Mouse (Mus musculus) myocyte (in vitro differentiated cells): ENCODE measurements around the gene Tex14.

ENCODE experiments used
- CEBPB ChIP-seq: IDR thresholded peaks from 2 replicates; pipeline ENCODE4 v1.6.1; 2011; ENCODE audit warnings: mild to moderate bottlenecking, moderate library complexity; ENCODE audit not compliant: poor library complexity, insufficient read depth, severe bottlenecking
- E2F4 ChIP-seq: IDR thresholded peaks from one replicate; pipeline ENCODE4 v1.6.1; 2011; ENCODE audit warnings: mild to moderate bottlenecking, control low read depth, moderate library complexity; ENCODE audit not compliant: insufficient read depth
- MYOG ChIP-seq, 3 experiments: IDR thresholded peaks; one replicate each; pipeline ENCODE4 v1.6.1; 2011; ENCODE audit warnings: control low read depth in 2 of 3, low read depth in 2 of 3, mild to moderate bottlenecking in 2 of 3; ENCODE audit not compliant: insufficient read length in 2 of 3, control insufficient read depth in 1 of 3, insufficient read depth in 1 of 3
- POLR2A ChIP-seq: IDR thresholded peaks from one replicate; pipeline ENCODE4 v1.6.1; 2011; ENCODE audit warnings: low read depth, mild to moderate bottlenecking, control low read depth, moderate library complexity; ENCODE audit not compliant: insufficient read length
- POLR2AphosphoS2 ChIP-seq: IDR thresholded peaks from one replicate; pipeline ENCODE4 v1.6.1; 2011; ENCODE audit warnings: low read depth, control low read depth; ENCODE audit not compliant: insufficient read length
- REST ChIP-seq: IDR thresholded peaks from one replicate; pipeline ENCODE4 v1.6.1; 2011; ENCODE audit warnings: mild to moderate bottlenecking, control low read depth, moderate library complexity; ENCODE audit not compliant: insufficient read depth, insufficient read length
- SRF ChIP-seq: IDR thresholded peaks from one replicate; pipeline ENCODE4 v1.6.1; 2011; ENCODE audit warnings: low read depth; ENCODE audit not compliant: control insufficient read depth, insufficient read length
- TCF12 ChIP-seq: IDR thresholded peaks from one replicate; pipeline ENCODE4 v1.6.1; 2011; ENCODE audit warnings: mild to moderate bottlenecking, control low read depth; ENCODE audit not compliant: poor library complexity, insufficient read depth, severe bottlenecking
- USF1 ChIP-seq: IDR thresholded peaks from one replicate; pipeline ENCODE4 v1.6.1; 2011; ENCODE audit warnings: low read depth, mild to moderate bottlenecking, control low read depth, moderate library complexity

DNA sequence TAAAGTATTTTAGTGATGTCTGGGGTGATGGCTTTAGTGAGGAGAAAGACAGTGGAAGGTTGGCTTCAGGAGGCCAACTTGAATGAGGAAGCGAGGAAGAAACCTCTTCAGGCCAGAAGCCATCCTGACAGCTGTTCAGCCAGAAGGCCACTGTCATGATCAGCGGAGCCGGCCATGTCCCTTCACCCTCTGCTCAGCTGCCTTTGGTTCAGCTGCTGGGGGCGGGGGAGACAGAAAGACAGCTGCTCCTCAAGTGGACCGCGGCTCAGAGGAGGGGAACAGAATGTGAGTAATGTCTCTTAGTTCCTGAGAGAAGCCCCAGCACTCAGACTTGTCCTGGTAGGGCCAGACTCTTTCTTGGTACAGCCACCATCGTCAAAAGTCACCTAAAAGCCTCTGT, 168.9 kb downstream of the Tex14 start:
- TF ChIP-seq POLR2A, result no peak
- TF ChIP-seq E2F4, result no peak
- TF ChIP-seq USF1, result no peak
- TF ChIP-seq CEBPB, result no peak
- no peak for TF ChIP-seq SRF
- no peak for TF ChIP-seq REST
- peak; percentile 92 to 100 (median 98) for TF ChIP-seq MYOG (IDR thresholded peaks at IDR 0.05; ENCODE audit: control insufficient read depth in 1 of 3, insufficient read depth in 1 of 3, insufficient read length in 2 of 3, low read depth in 2 of 3)
- peak; percentile 96 for TF ChIP-seq TCF12
- no peak for TF ChIP-seq POLR2AphosphoS2
